Mouse (Mus musculus) liver, embryonic 15.5 days (tissue): ENCODE measurements around the gene Hapln2. TPM values are rescaled to one million over a fixed set of nuclear protein-coding genes. Genes with fewer than 3 reads are reported as not detected.
A peak's percentile ranks its signal among the peaks of the same experiment; 100 is the strongest.

Experiments
- ATAC-seq: fragments of 200-750 bp; cut with Nextera tagmentation; 2 replicates; pipeline ENCODE4 v1.8.0; 2017; ENCODE audit warnings: moderate number of reproducible peaks, mild to moderate bottlenecking, moderate library complexity; ENCODE audit not compliant: insufficient read depth
- H3K27ac ChIP-seq: fragments of 300-500 bp; sonication (generic); replicated peaks from 2 replicates; pipeline ENCODE4 v1.5.1; 2015; ENCODE audit warnings: mild to moderate bottlenecking, inconsistent platforms
- H3K27me3 ChIP-seq: fragments of 300-500 bp; sonication (generic); 2 replicates; pipeline ENCODE4 v1.6.1; 2015; ENCODE audit warnings: mild to moderate bottlenecking, inconsistent platforms
- H3K36me3 ChIP-seq: fragments of 300-500 bp; sonication (generic); replicated peaks from 2 replicates; pipeline ENCODE4 v1.6.1; 2015; ENCODE audit warnings: moderate library complexity, mild to moderate bottlenecking, inconsistent platforms
- H3K4me1 ChIP-seq: fragments of 300-500 bp; sonication (generic); replicated peaks from 2 replicates; pipeline ENCODE4 v1.6.1; 2015; ENCODE audit warnings: inconsistent platforms
- H3K4me2 ChIP-seq: fragments of 300-500 bp; sonication (generic); 2 replicates; pipeline ENCODE4 v1.6.1; 2015; ENCODE audit warnings: moderate library complexity, mild to moderate bottlenecking, inconsistent platforms
- H3K4me3 ChIP-seq: fragments of 300-500 bp; sonication (generic); replicated peaks from 2 replicates; pipeline ENCODE4 v1.5.1; 2015; ENCODE audit warnings: mild to moderate bottlenecking, inconsistent platforms
- H3K9ac ChIP-seq: fragments of 300-500 bp; sonication (generic); 2 replicates; pipeline ENCODE4 v1.6.1; 2015; ENCODE audit warnings: moderate library complexity, mild to moderate bottlenecking, inconsistent platforms
- H3K9me3 ChIP-seq: fragments of 300-500 bp; sonication (generic); replicated peaks from 2 replicates; pipeline ENCODE4 v1.6.1; 2016; ENCODE audit warnings: inconsistent platforms
- WGBS: fragments of 180-500 bp; shearing (Covaris S2); methylation state at CpG from one replicate; pipeline ENCODE4 v1.1.7; 2015; ENCODE audit warnings: mixed read lengths; ENCODE audit not compliant: insufficient replicate concordance; 5-methylcytosine and 5-hydroxymethylcytosine counted together
- polyA plus RNA-seq: library from polyadenylated mRNA; unstranded; fragments of >200 nt; fragmentation: Nextera tagmentation; extraction: Ambion mirVana; gene quantifications from 2 replicates; pipeline ENCODE4 v1.2.1, GENCODE M21; 2015

Gene Hapln2
- polyA plus RNA-seq: not detected in 2 replicates

DNA sequence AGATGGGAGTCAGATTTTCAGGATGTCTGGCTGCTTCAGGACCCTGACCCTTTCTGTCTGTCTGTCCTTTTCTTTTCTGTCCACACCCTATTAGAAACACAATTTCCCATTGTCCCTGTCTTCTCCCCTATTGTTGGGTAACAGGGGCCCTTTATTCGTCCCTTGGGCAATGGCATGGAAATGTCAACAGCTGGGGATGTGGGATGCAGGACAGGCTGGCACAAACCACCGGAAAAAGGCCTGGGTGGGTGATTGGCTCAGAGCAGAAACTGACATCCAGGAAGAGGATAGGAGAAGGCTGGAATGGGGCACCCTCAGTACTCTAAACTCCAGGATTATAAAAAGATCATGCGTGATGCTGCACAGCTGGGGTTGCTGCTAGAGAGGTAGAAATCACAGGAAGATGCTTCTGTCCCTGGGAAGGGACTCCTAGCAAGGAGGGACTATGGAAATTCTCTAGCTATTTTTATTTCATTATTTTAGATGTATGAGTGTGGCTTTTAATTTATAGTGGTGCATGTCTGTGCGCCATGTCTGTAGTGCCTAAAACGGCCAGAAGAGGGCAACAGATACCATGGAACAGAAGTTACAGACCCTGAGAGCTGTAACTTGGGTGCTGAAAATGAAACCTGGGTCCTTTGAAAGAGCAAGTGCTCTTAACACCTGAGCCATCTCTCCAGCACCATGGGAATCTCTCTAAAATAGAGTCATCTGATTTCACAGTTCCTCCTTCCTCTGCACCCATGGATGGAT, at the start of gene Hapln2:
Gene Hapln2, minus strand, starts transcription at position 150 of the 753 bp plus-strand sequence.
- no peak for ATAC-seq
- Histone ChIP-seq H3K9ac (no peak within 1 kb of the TSS), H3K9me3 (0 out of 2 replicates have a peak, but pooled peaks cover 4% of the 10 kb centered on the region), H3K36me3 (no peaks in the 10 kb centered on the region), H3K4me1 (peaks cover 18% of the 10 kb centered on the region), H3K4me2 (no peak within 1 kb of the TSS), H3K27me3 (peaks cover 89% of the 10 kb centered on the region), H3K4me3 (no peak within 1 kb of the TSS), H3K27ac (no peak within 1 kb of the TSS)
- 40% methylated on average over 5 of the region's 5 CpGs for WGBS

DNA sequence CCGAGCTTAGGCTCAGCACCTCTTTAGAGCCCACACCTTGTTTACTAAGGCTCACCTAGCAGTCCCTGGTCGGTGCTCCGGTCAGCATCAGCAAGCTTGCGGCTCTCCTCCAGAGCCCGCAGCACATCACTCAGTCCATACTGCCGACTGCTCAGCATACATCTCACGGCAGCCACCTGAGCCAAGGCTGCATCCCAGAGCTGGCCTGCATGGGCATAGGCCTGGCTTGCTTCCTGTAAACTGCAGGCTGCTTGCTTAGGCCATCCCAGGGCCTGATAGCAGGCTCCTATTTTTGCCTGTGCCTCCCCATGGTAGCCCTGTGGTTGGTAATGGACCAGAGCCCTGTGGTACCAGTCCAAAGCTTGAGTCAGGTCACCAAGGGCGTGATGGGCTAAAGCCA, 47.4 kb upstream of the Hapln2 start:
- Histone ChIP-seq H3K27ac (no peak overlapping the region), H3K4me1 (no peaks in the 10 kb centered on the region), H3K4me3 (no peak overlapping the region), H3K36me3 (no peaks in the 10 kb centered on the region), H3K27me3 (peaks cover 30% of the 10 kb centered on the region), H3K9ac (no peak overlapping the region), H3K4me2 (no peak overlapping the region), H3K9me3 (no peaks in the 10 kb centered on the region)
- 71% methylated on average over 8 of the region's 8 CpGs for WGBS
- no peak for ATAC-seq

DNA sequence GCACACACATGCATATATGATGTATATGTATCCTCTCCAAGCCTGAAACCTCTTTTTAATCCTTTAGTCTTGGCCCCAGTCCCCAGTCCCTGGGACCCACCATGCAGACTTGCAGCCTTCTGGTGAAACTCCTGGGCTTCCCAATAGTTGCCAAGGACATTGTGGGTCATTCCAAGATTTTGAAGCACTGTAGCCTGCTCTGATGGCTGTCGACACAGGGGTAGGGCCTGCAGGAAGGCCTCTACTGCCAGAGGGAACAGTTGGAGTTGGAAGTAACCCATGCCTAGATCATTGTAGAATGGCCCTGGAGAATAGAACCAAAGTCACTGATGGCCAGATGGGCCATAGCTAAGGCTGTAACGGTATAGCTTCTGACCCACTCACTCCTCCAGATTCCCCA, 47.0 kb upstream of the Hapln2 start:
- H3K36me3 ChIP-seq: no peaks in the 10 kb centered on the region
- no peaks in the 10 kb centered on the region for H3K4me1 ChIP-seq
- WGBS: 45% methylated on average over 2 of the region's 2 CpGs
- no peak overlapping the region for H3K4me2 ChIP-seq
- H3K9me3 ChIP-seq: no peaks in the 10 kb centered on the region
- no peak for ATAC-seq
- H3K27ac ChIP-seq: no peak overlapping the region
- no peak overlapping the region for H3K4me3 ChIP-seq
- peaks cover 30% of the 10 kb centered on the region for H3K27me3 ChIP-seq
- H3K9ac ChIP-seq: no peak overlapping the region

DNA sequence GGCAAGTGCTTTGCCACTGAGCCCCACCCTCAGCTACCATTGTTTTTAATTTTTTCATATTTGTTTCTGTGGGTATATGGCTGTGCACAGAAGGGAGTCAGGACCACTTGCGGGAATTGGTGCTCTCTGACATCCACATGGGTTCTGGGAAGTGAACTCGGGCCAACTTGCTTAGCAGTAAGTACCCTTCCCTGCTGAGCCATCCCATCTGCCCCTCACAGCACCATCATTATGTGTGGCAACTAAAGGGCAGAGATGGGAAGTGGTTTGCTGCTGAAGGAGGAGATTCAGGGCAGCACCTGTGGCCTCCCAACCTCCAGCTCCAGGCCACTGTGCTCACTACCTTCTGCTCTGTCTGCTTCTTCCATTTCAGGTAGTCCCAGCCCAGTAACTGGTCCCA, 46.2 kb upstream of the Hapln2 start:
- Histone ChIP-seq H3K9ac (no peak overlapping the region), H3K4me3 (no peak overlapping the region), H3K27ac (no peak overlapping the region), H3K4me1 (no peaks in the 10 kb centered on the region), H3K9me3 (no peaks in the 10 kb centered on the region), H3K4me2 (no peak overlapping the region), H3K27me3 (peaks cover 30% of the 10 kb centered on the region), H3K36me3 (no peaks in the 10 kb centered on the region)
- no peak for ATAC-seq
- 43% methylated on average over 2 of the region's 2 CpGs for WGBS

DNA sequence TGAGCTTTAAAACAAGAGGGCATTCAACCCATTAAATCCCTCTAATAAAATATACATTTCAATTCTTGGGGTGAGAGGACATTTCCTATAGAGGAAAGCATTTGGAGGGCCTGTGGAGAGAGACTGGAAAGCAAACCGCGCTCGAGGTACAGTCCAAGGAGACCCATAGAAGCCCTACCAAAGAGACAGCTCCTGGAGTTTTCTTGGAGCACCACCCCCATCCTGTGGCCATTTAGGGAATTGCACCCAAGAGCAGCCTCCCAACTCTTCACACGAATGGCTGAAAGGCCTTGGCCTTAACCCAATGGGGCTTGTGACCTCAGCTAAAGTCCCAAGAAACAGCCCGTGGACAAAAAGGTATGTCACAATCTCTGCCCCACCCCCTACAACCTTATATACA, 44.4 kb upstream of the Hapln2 start:
- Histone ChIP-seq H3K9me3 (no peaks in the 10 kb centered on the region), H3K4me2 (no peak overlapping the region), H3K4me3 (no peak overlapping the region), H3K36me3 (no peaks in the 10 kb centered on the region), H3K27ac (no peak overlapping the region), H3K4me1 (no peaks in the 10 kb centered on the region), H3K27me3 (peaks cover 26% of the 10 kb centered on the region; the same call in 1 of the 2 replicates), H3K9ac (no peak overlapping the region)
- WGBS: 5% methylated on average over 5 of the region's 5 CpGs
- ATAC-seq: no peak

DNA sequence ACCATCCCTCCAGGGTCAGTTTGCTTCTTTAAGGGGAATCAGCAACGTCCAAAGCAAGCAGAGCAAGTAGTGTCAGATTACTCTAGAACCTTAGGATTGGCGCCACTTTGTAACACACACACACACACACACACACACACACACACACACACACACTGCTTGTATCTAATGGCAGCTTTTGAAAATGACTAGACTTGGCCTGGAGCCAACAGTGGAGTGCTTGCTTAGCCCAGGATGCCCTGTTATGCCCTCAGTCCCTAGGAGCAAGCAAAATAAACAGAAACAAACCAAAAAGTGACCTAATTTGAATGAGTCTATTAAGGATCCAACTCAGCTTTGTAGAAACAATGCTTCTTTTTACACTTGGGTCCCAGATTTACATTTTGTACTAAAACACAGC, 41.0 kb upstream of the Hapln2 start:
- Histone ChIP-seq H3K27me3 (peaks cover 18% of the 10 kb centered on the region; the same call in 1 of the 2 replicates), H3K36me3 (no peaks in the 10 kb centered on the region), H3K4me2 (no peak overlapping the region), H3K9me3 (no peaks in the 10 kb centered on the region), H3K4me1 (no peaks in the 10 kb centered on the region), H3K9ac (no peak overlapping the region), H3K27ac (no peak overlapping the region), H3K4me3 (no peak overlapping the region)
- 23% methylated on average over 2 of the region's 2 CpGs for WGBS
- no peak for ATAC-seq

DNA sequence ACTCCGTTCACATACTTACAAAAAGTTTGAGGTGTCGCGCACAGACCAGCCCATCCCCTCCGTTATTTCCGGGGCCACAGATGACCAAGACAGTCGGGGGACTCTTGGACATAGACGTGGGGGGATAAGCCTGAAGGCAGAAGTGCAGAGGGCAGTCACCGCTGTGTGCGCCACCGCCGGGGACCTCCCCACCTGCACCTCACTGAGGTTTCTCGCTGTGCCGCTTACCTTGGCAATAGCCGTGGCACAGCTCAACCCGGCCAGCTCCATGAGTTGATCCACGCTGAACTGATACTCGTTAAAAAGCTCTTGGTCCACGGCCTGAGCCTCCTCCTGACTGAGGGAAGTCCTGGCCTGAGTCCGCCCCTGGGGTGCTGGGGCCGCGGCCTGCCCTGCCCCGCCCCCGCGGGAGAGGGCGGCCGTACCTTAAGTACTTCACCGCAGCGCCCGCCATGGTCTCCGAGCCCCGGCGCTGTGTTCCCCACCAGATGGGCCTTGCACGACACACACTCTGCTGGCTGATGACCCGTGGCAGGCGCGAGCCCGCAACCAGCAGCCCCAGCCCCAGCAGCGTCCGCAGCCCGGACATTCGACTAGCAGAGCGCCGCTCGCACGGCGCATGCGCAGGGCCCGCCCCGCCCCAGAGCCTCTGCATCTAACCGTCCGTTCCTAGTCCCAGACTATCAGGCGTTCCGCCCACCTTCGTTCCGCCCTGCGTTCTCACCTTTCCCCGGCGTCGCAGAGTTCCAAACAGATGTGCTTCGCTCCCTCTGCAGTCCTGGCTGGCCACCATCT, 30.7 kb upstream of the Hapln2 start, which contains the start of gene Naxe:
Gene Naxe, minus strand, starts transcription at position 594 of the 795 bp plus-strand sequence.
- peak within 1 kb of the TSS; percentile 55 for H3K27ac ChIP-seq
- peaks cover 22% of the 10 kb centered on the region for H3K4me1 ChIP-seq
- peaks cover 37% of the 10 kb centered on the region for H3K36me3 ChIP-seq
- H3K27me3 ChIP-seq: no peaks in the 10 kb centered on the region
- no peaks in the 10 kb centered on the region for H3K9me3 ChIP-seq
- H3K9ac ChIP-seq: peak within 1 kb of the TSS; percentile 68
- H3K4me2 ChIP-seq: peak within 1 kb of the TSS; percentile 93
- H3K4me3 ChIP-seq: peak within 1 kb of the TSS; percentile 72
- peak; percentile 93 for ATAC-seq
- under 1% methylated on average over 60 of the region's 60 CpGs for WGBS

DNA sequence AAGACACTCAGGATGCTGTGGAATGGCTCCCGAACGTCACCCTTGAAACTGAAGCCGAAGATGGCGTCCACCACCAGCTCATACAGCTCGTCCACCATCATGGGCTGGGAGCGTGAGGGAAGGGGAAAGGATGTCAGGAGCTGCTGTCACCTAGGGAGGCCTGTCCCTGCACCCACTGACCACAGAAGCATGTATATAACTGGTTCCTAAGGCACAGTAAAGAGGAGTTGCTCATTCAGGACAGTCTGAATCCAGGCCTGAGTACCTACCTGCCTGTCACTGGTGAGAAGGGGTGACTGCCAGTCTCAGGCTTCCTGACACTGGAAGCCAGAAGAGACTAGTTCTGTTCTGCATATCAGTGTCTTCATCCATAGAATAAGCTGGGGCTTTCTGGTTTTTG, 29.6 kb upstream of the Hapln2 start:
- peak overlapping the region; percentile 93 for H3K4me2 ChIP-seq
- 82% methylated on average over 6 of the region's 6 CpGs for WGBS
- H3K4me3 ChIP-seq: peak overlapping the region; percentile 72

DNA sequence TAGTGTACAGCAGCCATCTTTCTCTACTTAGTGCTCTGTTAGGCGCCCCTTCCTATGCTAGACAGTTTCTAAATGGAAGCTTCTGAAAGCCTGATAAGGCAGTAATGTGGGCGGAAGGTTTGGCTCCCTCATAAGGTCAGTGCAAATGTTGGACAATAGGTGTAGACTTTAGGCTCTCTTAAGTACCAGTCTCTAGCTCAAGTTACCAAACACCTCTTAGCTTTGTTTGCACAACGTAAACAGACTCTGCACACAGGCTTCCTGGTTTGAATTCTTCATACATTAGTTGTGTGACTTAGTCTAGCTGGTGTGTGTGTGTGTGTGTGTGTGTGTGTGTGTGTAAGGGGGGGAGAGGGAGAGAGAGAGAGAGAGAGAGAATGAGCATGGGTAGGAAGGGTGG, 22.1 kb upstream of the Hapln2 start:
- WGBS: 44% methylated on average over 3 of the region's 3 CpGs
- H3K27me3 ChIP-seq: no peaks in the 10 kb centered on the region
- H3K9me3 ChIP-seq: no peaks in the 10 kb centered on the region
- no peak for ATAC-seq
- H3K36me3 ChIP-seq: peaks cover 43% of the 10 kb centered on the region
- H3K9ac ChIP-seq: no peak overlapping the region
- no peak overlapping the region for H3K4me2 ChIP-seq
- H3K4me1 ChIP-seq: peaks cover 6% of the 10 kb centered on the region; the same call in 1 of the 2 replicates
- H3K27ac ChIP-seq: no peak overlapping the region
- no peak overlapping the region for H3K4me3 ChIP-seq

More for the DNA sequence above, 29.6 kb upstream of the Hapln2 start:
- Histone ChIP-seq H3K9ac (peak overlapping the region; percentile 68; the same call in 1 of the 2 replicates), H3K4me1 (peaks cover 22% of the 10 kb centered on the region), H3K36me3 (peaks cover 47% of the 10 kb centered on the region), H3K27ac (no peak overlapping the region), H3K27me3 (no peaks in the 10 kb centered on the region), H3K9me3 (no peaks in the 10 kb centered on the region)
- ATAC-seq: no peak

DNA sequence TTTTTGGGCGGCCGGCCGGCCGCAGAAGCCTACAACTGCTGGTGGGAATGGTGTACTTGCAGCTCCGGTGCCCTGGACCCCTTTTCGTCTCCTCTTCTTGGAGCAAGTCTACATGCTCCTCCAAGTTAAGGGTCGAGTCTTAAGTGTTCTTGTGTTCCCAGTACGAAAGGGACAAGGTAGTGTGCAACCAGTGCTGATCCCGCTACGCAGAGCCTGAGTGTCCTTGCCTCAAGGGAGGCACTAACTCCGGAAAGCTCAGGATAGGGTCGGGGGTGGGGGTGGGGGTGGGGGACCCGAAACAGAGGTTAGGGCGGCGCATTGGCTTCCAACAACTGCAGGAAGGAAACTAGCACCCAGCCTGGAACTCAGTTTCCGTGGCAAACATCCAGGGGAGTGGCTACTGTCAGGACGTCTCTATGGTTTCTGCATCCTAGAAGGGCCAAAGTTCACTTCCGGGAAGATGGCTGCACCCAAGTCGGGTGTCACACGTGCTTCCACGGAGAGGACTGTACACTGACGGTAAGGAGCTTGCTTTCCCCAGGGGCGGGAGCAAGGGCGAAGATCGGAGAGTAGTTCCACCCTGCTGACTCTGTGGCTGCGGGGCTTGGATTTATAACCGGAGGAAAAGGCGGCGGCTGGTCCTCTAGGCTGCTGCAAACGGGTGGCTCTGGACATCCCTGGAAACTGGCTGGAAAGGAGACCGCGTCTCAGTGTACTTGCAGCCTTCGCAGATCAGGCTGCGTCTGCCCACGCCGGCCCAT, 15.5 kb upstream of the Hapln2 start, which contains the start of gene Gpatch4:
Gene Gpatch4, plus strand, starts transcription at position 448 of the 761 bp plus-strand sequence.
- H3K27ac ChIP-seq: peak within 1 kb of the TSS; percentile 35; the same call in 1 of the 2 replicates
- peaks cover 30% of the 10 kb centered on the region for H3K27me3 ChIP-seq
- 7% methylated on average over 36 of the region's 36 CpGs for WGBS

More for the DNA sequence above, 15.5 kb upstream of the Hapln2 start, which contains the start of gene Gpatch4:
- peak; percentile 85 for ATAC-seq
- Histone ChIP-seq H3K9ac (peak within 1 kb of the TSS; percentile 39), H3K4me2 (peak within 1 kb of the TSS; percentile 72), H3K36me3 (no peaks in the 10 kb centered on the region), H3K4me3 (peak within 1 kb of the TSS; percentile 74), H3K4me1 (peaks cover 13% of the 10 kb centered on the region), H3K9me3 (no peaks in the 10 kb centered on the region)
